Mouse (Mus musculus) lung, embryonic 14.5 days (tissue): ENCODE measurements around the gene Lingo1. TPM values are rescaled to one million over a fixed set of nuclear protein-coding genes. Genes with fewer than 3 reads are reported as not detected.
A peak's percentile ranks its signal among the peaks of the same experiment; 100 is the strongest.

ENCODE experiments used
- ATAC-seq: fragments of 200-750 bp; cut with Nextera tagmentation; 2 replicates; pipeline ENCODE4 v1.8.0; 2017; ENCODE audit warnings: mild to moderate bottlenecking, moderate TSS enrichment, moderate library complexity; ENCODE audit not compliant: insufficient read depth
- DNase-seq: peaks from one replicate; pipeline ENCODE4 v3.0.0-alpha.2; 2015
- H3K27ac ChIP-seq: fragments of 300-500 bp; sonication (generic); 2 replicates; pipeline ENCODE4 v1.5.1; 2014; ENCODE audit warnings: low read depth, mild to moderate bottlenecking, moderate library complexity
- H3K27me3 ChIP-seq: fragments of 300-500 bp; sonication (generic); 2 replicates; pipeline ENCODE4 v1.6.1; 2014; ENCODE audit warnings: low read length, control low read depth; ENCODE audit not compliant: insufficient read depth
- H3K36me3 ChIP-seq: fragments of 300-500 bp; sonication (generic); 2 replicates; pipeline ENCODE4 v1.6.1; 2014; ENCODE audit warnings: control low read depth; ENCODE audit not compliant: insufficient read depth
- H3K4me1 ChIP-seq: fragments of 300-500 bp; sonication (generic); 2 replicates; pipeline ENCODE4 v1.6.1; 2014; ENCODE audit warnings: antibody characterized with exemption, control low read depth; ENCODE audit not compliant: insufficient read depth
- H3K4me2 ChIP-seq: fragments of 300-500 bp; sonication (generic); 2 replicates; pipeline ENCODE4 v1.6.1; 2014; ENCODE audit warnings: mild to moderate bottlenecking
- H3K4me3 ChIP-seq: fragments of 300-500 bp; sonication (generic); 2 replicates; pipeline ENCODE4 v1.5.1; 2014; ENCODE audit warnings: low read depth, low read length
- H3K9ac ChIP-seq: fragments of 300-500 bp; sonication (generic); 2 replicates; pipeline ENCODE4 v1.6.1; 2014
- H3K9me3 ChIP-seq: fragments of 300-500 bp; sonication (generic); 2 replicates; pipeline ENCODE4 v1.6.1; 2016; ENCODE audit warnings: low read depth, low read length, control low read depth
- CTCF ChIP-seq: IDR thresholded peaks from 2 replicates; pipeline ENCODE4 v1.5.1; 2016; ENCODE audit warnings: antibody characterized with exemption, low read depth
- WGBS: fragments of 180-500 bp; shearing (Covaris S2); extraction: QIAGEN DNeasy Blood & Tissue Kit; methylation state at CpG from one replicate; pipeline ENCODE4 v1.1.7; 2014; 5-methylcytosine and 5-hydroxymethylcytosine counted together
- polyA plus RNA-seq: library from polyadenylated mRNA; unstranded; fragments of >200 nt; fragmentation: Nextera tagmentation; extraction: Ambion mirVana; gene quantifications from 2 replicates; pipeline ENCODE4 v1.2.1, GENCODE M21; 2014

Gene Lingo1
- polyA plus RNA-seq, 1 experiment from 2014 or later: 4.8 TPM

DNA sequence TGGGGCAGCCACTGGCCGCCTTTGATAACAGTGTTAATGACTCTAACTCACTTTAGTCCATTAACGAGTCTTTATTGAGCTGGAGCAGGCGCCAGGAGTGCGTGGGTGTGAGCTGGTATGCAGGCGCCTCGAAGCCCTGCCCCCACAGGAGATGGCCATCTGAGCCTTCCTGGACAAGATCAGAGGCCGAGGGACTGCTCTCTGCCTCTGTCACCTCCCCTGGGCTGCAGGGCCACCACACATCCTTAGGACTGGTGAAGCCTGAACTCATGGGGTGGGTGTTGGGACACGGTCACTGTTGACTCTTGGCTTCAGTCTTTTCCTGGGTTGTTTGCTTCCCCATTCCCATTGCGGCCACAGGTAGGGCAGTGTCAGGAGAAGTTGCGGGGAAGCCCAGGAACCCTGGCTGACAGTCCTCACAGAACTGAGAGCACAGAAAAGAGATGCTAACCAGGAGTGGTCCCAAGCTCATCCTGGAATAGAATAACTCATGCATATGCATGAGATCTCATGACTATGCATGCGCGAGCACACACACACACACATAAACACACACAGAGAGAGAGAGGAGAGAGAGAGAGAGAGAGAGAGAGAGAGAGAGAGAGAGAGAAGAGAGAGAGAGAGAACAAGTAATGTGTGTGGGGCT is 191.3 kb downstream of the Lingo1 start:
- H3K4me1 ChIP-seq: no peaks in the 10 kb centered on the region
- H3K36me3 ChIP-seq: no peaks in the 10 kb centered on the region
- TF ChIP-seq CTCF: no peak
- H3K27me3 ChIP-seq: 0 out of 2 replicates have a peak, but pooled peaks cover 6% of the 10 kb centered on the region
- no peak overlapping the region for H3K9ac ChIP-seq
- DNase-seq (peak; percentile 17), ATAC-seq (no peak)
- no peak overlapping the region for H3K4me2 ChIP-seq
- no peaks in the 10 kb centered on the region for H3K9me3 ChIP-seq
- H3K4me3 ChIP-seq: no peak overlapping the region
- WGBS: 33% methylated on average over 12 of the region's 12 CpGs
- H3K27ac ChIP-seq: no peak overlapping the region

DNA sequence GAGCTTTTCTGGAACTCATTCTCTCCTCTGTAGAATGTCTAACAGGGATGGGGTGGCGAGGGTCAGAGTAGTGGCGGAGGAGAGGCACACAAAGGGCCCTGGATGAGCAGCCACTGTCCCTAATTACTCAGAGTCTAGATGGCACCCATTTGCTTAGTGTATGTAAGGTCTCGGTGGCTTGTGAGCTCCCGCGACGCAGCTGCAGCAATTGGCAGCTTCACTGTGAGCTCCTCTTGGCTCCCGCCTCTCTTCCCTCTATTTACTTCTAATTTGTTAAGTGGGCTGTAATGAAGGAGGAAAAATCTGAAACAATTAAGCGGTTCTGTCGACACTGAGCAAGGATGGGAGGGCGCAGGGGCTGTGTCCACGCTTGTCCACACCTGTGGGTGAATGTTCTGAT is 195.6 kb downstream of the Lingo1 start:
- Histone ChIP-seq H3K9me3 (no peaks in the 10 kb centered on the region), H3K9ac (no peak overlapping the region), H3K36me3 (no peaks in the 10 kb centered on the region), H3K4me3 (no peak overlapping the region), H3K27ac (no peak overlapping the region), H3K4me2 (no peak overlapping the region), H3K4me1 (no peaks in the 10 kb centered on the region), H3K27me3 (no peaks in the 10 kb centered on the region)
- no peak for TF ChIP-seq CTCF
- 57% methylated on average over 11 of the region's 11 CpGs for WGBS
- ATAC-seq: no peak
- DNase-seq: no peak

DNA sequence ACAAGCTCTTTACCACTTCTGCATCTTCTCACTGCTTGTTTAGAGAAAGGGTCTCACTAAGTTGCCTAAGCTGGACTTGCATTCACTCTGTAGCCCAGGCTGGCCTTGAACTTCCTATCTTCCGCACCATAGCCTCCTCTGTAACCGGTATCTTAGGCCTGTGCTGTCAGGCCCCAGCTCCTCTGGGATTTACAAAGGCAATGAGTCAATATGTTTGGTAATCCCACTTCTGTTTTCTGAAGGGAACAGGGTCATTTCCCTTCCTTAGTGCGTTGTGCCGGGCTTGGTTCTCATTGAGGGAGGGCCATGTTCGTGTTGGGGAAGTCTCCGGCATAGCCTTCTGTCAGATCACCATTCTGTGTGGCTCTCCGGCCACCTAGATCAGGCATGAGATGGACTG is 203.6 kb downstream of the Lingo1 start:
- ATAC-seq (no peak), DNase-seq (no peak)
- H3K4me1 ChIP-seq: no peaks in the 10 kb centered on the region
- H3K27ac ChIP-seq: no peak overlapping the region
- TF ChIP-seq CTCF: no peak
- H3K4me2 ChIP-seq: no peak overlapping the region
- H3K9me3 ChIP-seq: no peaks in the 10 kb centered on the region
- no peaks in the 10 kb centered on the region for H3K36me3 ChIP-seq
- no peak overlapping the region for H3K4me3 ChIP-seq
- WGBS: 83% methylated on average over 7 of the region's 7 CpGs
- H3K9ac ChIP-seq: no peak overlapping the region
- no peaks in the 10 kb centered on the region for H3K27me3 ChIP-seq

DNA sequence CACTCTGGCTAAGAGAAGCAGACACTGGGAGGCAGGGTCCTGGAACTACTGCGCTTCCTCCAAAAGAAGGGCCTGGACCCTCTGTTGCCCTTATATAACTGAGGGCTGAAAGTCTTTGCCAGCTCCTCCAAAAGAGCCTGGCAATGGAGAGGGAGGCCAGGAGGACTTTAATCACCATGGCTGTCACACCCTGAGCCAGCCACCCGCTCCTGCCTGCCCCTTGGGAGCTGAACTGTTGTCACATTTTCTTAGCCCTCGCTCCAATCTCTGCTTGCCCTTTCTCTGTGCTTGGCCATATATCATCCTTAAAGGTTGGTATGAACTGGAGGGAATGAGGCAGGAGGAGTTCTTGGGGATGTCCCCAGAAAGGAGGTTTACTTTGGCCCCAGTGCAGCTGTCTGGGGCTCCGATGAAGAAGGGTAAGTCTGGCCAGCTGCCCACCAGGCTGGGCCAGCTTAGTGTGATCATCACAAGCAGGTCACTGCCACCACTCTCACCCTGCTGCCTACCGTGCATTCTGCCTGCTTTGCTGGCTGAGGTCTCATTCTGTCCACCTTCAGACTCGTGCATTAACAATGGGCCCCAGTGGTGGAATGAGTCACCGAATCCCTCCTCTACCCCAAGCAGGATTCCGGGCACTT is 204.9 kb downstream of the Lingo1 start:
- Histone ChIP-seq H3K9me3 (no peaks in the 10 kb centered on the region), H3K4me2 (no peak overlapping the region), H3K36me3 (no peaks in the 10 kb centered on the region), H3K27me3 (no peaks in the 10 kb centered on the region), H3K4me3 (no peak overlapping the region), H3K27ac (no peak overlapping the region), H3K9ac (no peak overlapping the region), H3K4me1 (no peaks in the 10 kb centered on the region)
- ATAC-seq (no peak), DNase-seq (no peak)
- 69% methylated on average over 8 of the region's 8 CpGs for WGBS
- no peak for TF ChIP-seq CTCF

DNA sequence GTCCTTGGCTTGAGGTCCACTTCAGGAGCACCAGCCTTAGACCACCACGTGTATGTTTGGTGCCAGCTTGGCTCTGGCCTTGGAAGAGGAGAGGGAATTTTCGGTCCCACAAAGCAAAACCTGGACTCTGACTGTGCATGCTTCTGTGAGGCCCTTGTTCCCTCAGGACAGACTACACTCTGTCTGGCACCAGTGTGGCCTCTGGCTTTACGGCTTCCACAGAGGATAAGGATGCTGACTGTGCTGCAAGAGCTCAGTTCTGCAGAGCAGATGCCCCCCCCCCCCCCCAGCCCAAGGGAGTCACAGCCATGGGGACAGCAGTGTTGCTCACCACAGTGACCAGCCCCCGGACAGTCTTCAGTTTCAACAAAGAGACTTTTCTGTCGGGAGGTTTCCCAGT is 206.5 kb downstream of the Lingo1 start:
- 57% methylated on average over 5 of the region's 5 CpGs for WGBS
- Histone ChIP-seq H3K9me3 (no peaks in the 10 kb centered on the region), H3K9ac (no peak overlapping the region), H3K27me3 (no peaks in the 10 kb centered on the region), H3K27ac (no peak overlapping the region), H3K36me3 (no peaks in the 10 kb centered on the region), H3K4me2 (no peak overlapping the region), H3K4me3 (no peak overlapping the region), H3K4me1 (no peaks in the 10 kb centered on the region)
- no peak for TF ChIP-seq CTCF
- ATAC-seq (no peak), DNase-seq (no peak)

DNA sequence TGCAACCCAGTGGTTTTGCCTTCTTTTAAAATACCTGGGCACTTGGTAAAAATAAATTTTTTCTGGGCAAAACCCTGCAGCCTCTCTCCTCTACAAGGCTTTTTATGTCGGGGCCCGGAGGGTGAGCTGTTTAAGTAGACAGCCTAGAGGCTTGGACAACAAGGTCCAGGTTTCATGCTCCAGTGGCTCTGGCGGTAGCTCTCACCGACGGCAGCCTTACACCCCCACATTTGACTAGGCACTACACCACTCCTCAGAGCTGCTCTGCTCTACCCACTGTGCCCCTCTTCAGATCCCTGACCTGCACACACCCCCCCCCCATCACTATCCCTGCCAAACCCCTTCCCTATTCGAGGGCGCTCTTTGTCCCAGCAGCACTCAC is 212.2 kb downstream of the Lingo1 start:
- 70% methylated on average over 7 of the region's 7 CpGs for WGBS

DNA sequence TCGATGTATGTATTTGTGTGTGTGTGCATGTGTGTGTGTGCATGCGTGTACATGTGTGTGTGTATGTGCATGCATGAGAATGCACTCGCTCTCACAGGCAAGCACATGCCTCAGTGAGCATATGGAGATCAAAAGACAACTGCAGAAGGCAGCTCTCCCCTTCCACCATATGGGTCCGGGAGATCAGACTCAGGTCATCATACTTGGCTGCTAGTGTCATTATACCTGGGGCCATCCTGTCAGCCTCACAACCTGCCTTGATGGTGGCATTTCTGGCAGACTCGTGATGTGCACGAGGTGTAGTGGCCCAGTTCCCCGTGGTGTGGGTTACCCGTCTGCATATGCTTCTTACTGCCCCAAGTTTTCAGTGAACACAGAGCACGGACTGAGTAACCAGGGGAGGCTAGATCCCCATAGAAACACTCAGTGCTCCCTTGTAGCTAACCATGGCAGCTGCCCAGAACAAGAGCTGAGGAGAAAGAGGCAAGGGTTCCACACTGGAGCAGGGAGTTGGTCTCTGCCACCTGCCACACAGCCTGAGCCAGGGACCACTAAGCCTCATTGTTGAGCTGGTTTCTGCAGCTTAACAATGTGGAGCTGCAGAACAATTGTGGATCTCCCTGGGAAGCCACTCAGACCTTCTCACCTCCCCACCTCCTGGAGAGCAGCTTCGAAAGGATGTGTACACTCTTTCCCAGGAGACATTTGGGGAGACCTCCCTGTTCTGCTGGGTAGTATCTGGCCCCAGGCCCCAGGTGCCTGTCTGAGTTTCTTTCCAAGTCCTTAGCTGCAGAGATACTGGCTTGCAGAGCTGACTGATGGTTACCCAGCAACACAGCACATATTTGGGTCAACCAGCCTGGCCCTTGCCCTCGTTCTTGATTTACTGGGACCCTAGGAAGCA is 212.9 kb downstream of the Lingo1 start:
- H3K27ac ChIP-seq: no peak overlapping the region
- H3K4me3 ChIP-seq: no peak overlapping the region
- no peaks in the 10 kb centered on the region for H3K4me1 ChIP-seq
- TF ChIP-seq CTCF: no peak
- H3K9me3 ChIP-seq: no peaks in the 10 kb centered on the region
- no peak overlapping the region for H3K4me2 ChIP-seq
- ATAC-seq (no peak), DNase-seq (no peak)
- H3K9ac ChIP-seq: no peak overlapping the region
- no peaks in the 10 kb centered on the region for H3K36me3 ChIP-seq
- H3K27me3 ChIP-seq: no peaks in the 10 kb centered on the region
- 61% methylated on average over 11 of the region's 11 CpGs for WGBS

More for the DNA sequence above, 212.2 kb downstream of the Lingo1 start:
- H3K4me3 ChIP-seq: no peak overlapping the region
- no peak overlapping the region for H3K9ac ChIP-seq
- DNase-seq: no peak
- no peaks in the 10 kb centered on the region for H3K9me3 ChIP-seq
- H3K4me2 ChIP-seq: no peak overlapping the region
- no peaks in the 10 kb centered on the region for H3K27me3 ChIP-seq
- no peak overlapping the region for H3K27ac ChIP-seq
- no peak for TF ChIP-seq CTCF
- ATAC-seq: no peak
- no peaks in the 10 kb centered on the region for H3K4me1 ChIP-seq
- no peaks in the 10 kb centered on the region for H3K36me3 ChIP-seq
